Mouse (Mus musculus) olfactory bulb, adult 2 months (tissue): ENCODE measurements around the gene Bnipl.

ENCODE experiments used
- CTCF ChIP-seq: fragments of 200-500 bp; IDR thresholded peaks from 2 replicates; pipeline ENCODE4 v1.5.1; 2012; ENCODE audit warnings: low read depth, mild to moderate bottlenecking, low read length, moderate library complexity; ENCODE audit not compliant: insufficient read depth
- POLR2A ChIP-seq: fragments of 200-500 bp; IDR thresholded peaks from 2 replicates; pipeline ENCODE4 v1.6.1; 2012; ENCODE audit warnings: mild to moderate bottlenecking, low read depth, low read length, moderate library complexity; ENCODE audit not compliant: insufficient read depth

GRCm38 (mm10) chr3:95287541-95287940 lies 36.5 kb upstream of the Bnipl start:
- TF ChIP-seq CTCF (no peak), POLR2A (no peak)
